Mouse (Mus musculus): ENCODE data around the gene Cma1.

GRCm38 (mm10) chr14:55944575-55944974 lies at the start of gene Cma1:
- TF ChIP-seq CTCF (IDR thresholded peaks at IDR 0.05), result no peak
- no peak for TF ChIP-seq EP300 (IDR thresholded peaks at IDR 0.05)
